Mouse (Mus musculus): ENCODE results near the gene Galns. TPM values are rescaled to one million over a fixed set of nuclear protein-coding genes. Genes with fewer than 3 reads are reported as not detected.
"Not testable (repeated sequence)": the region's sequence is repeated elsewhere in the genome, so short reads cannot be mapped to it uniquely, and the experiment has no call there.

Galns gene
- polyA plus RNA-seq, 1 experiment: 20.4 TPM

GRCm38 (mm10) chr8:122640825-122641224, 29.6 kb upstream of the Galns start:
- Histone ChIP-seq H3K27me3 (ENCODE audit: control insufficient read depth, insufficient read depth, low read length) (no peaks in the 10 kb centered on the region), H3K36me3 (ENCODE audit: control insufficient read depth, insufficient read depth, low read length) (no peaks in the 10 kb centered on the region), H3K4me3 (ENCODE audit: low read depth, low read length) (no peak overlapping the region), H3K27ac (ENCODE audit: insufficient read depth, low read depth, low read length) (no peak overlapping the region), H3K4me1 (ENCODE audit: control insufficient read depth, insufficient read depth, insufficient read length, low read length) (peaks cover 13% of the 10 kb centered on the region)
- TF ChIP-seq POLR2A (IDR thresholded peaks at IDR 0.05; ENCODE audit: low read depth, low read length) (no peak), CTCF (IDR thresholded peaks at IDR 0.05; ENCODE audit: extremely low read depth, insufficient read length, insufficient replicate concordance, low read depth, low read length) (no peak)
- 78% methylated on average over 4 of the region's 4 CpGs for WGBS

DNA sequence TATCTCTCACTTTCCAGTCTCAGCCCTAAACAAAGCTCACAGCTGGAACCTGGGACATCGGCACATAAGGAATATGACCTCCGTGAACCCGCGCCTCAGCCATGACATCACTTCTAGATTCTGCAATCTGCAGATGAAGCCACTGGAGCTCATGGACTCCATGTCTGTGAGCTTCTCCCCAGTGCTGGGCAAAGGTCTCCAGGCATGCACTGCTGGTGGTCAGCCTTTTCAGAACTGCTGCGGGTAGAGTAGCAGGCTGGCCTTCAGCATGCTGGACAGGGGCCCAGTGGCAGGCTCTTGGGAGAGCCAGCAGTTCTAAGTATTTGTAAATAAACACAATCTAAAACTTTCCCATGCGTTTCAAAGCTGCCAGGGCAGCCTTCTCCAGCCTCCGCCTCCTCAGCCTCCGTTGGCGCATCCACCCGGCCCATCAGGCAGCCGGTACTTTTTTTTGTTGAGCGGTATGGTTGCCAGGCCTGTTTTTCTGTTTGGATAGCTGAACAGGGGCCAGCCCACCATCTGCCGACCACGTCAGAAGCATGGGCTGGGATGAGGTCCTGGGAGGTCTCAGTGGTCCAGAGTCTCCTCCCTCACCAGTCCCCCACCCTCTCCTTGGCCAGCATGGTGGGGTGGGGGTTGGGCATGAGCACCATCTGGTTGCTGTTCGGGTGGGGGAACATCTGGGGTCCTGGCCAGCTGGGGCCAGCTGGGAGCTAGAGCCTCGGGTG, 28.4 kb upstream of the Galns start:
- WGBS: 42% methylated on average over 16 of the region's 16 CpGs
- Histone ChIP-seq H3K36me3 (ENCODE audit: control insufficient read depth, insufficient read depth, low read length) (no peaks in the 10 kb centered on the region), H3K4me1 (ENCODE audit: control insufficient read depth, insufficient read depth, insufficient read length, low read length) (peaks cover 22% of the 10 kb centered on the region), H3K27ac (ENCODE audit: insufficient read depth, low read depth, low read length) (no peak overlapping the region), H3K4me3 (ENCODE audit: low read depth, low read length) (no peak overlapping the region), H3K27me3 (ENCODE audit: control insufficient read depth, insufficient read depth, low read length) (no peaks in the 10 kb centered on the region)
- TF ChIP-seq POLR2A (IDR thresholded peaks at IDR 0.05; ENCODE audit: low read depth, low read length) (no peak), CTCF (IDR thresholded peaks at IDR 0.05; ENCODE audit: extremely low read depth, insufficient read length, insufficient replicate concordance, low read depth, low read length) (no peak)

GRCm38 (mm10) chr8:122638601-122639000, 27.3 kb upstream of the Galns start:
- 72% methylated on average over 16 of the region's 16 CpGs for WGBS
- Histone ChIP-seq H3K27me3 (ENCODE audit: control insufficient read depth, insufficient read depth, low read length) (no peaks in the 10 kb centered on the region), H3K27ac (ENCODE audit: insufficient read depth, low read depth, low read length) (no peak overlapping the region), H3K36me3 (ENCODE audit: control insufficient read depth, insufficient read depth, low read length) (no peaks in the 10 kb centered on the region), H3K4me3 (ENCODE audit: low read depth, low read length) (no peak overlapping the region), H3K4me1 (ENCODE audit: control insufficient read depth, insufficient read depth, insufficient read length, low read length) (peaks cover 22% of the 10 kb centered on the region)
- TF ChIP-seq CTCF (IDR thresholded peaks at IDR 0.05; ENCODE audit: extremely low read depth, insufficient read length, insufficient replicate concordance, low read depth, low read length): no peak
- TF ChIP-seq POLR2A (IDR thresholded peaks at IDR 0.05; ENCODE audit: low read depth, low read length): no peak

GRCm38 (mm10) chr8:122637230-122637629, 26.0 kb upstream of the Galns start:
- WGBS: 68% methylated on average over 9 of the region's 9 CpGs
- H3K27me3 ChIP-seq (ENCODE audit: control insufficient read depth, insufficient read depth, low read length): no peaks in the 10 kb centered on the region
- H3K27ac ChIP-seq (ENCODE audit: insufficient read depth, low read depth, low read length): no peak overlapping the region
- TF ChIP-seq CTCF (IDR thresholded peaks at IDR 0.05; ENCODE audit: extremely low read depth, insufficient read length, insufficient replicate concordance, low read depth, low read length) (no peak), POLR2A (IDR thresholded peaks at IDR 0.05; ENCODE audit: low read depth, low read length) (no peak)
- H3K4me3 ChIP-seq (ENCODE audit: low read depth, low read length): no peak overlapping the region
- peaks cover 22% of the 10 kb centered on the region for H3K4me1 ChIP-seq (ENCODE audit: control insufficient read depth, insufficient read depth, insufficient read length, low read length)
- no peaks in the 10 kb centered on the region for H3K36me3 ChIP-seq (ENCODE audit: control insufficient read depth, insufficient read depth, low read length)

DNA sequence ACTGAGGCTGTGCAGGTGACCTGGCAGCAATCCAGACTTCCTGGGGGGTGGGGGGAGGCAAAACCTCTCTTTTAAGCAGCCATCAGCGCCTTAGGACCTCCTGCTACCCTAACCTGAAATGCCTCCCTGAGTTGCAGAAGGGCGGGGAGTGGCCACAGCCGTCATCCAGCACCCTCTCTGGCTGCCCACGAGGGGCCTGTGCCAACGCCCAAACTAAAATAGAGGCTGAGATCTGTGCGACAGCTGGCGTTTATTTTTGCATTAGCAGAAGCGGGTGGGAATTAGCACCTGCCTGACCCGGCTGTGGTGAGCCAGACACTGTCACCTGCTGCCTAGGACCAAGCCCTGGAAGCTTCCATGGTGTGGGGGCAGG, 25.5 kb upstream of the Galns start:
- no peak for TF ChIP-seq CTCF (IDR thresholded peaks at IDR 0.05; ENCODE audit: extremely low read depth, insufficient read length, insufficient replicate concordance, low read depth, low read length)
- no peak for TF ChIP-seq POLR2A (IDR thresholded peaks at IDR 0.05; ENCODE audit: low read depth, low read length)
- peaks cover 22% of the 10 kb centered on the region for H3K4me1 ChIP-seq (ENCODE audit: control insufficient read depth, insufficient read depth, insufficient read length, low read length)
- 17% methylated on average over 9 of the region's 9 CpGs for WGBS
- H3K27me3 ChIP-seq (ENCODE audit: control insufficient read depth, insufficient read depth, low read length): no peaks in the 10 kb centered on the region
- H3K27ac ChIP-seq (ENCODE audit: insufficient read depth, low read depth, low read length): 0 out of 2 replicates have a peak overlapping the region, but pooled peaks have one; percentile 3
- no peak overlapping the region for H3K4me3 ChIP-seq (ENCODE audit: low read depth, low read length)
- no peaks in the 10 kb centered on the region for H3K36me3 ChIP-seq (ENCODE audit: control insufficient read depth, insufficient read depth, low read length)

- 24% methylated on average over 14 of the region's 14 CpGs for WGBS
- 0 out of 2 replicates have a peak overlapping the region, but pooled peaks have one; percentile 11 for H3K27ac ChIP-seq (ENCODE audit: insufficient read depth, low read depth, low read length)
- TF ChIP-seq CTCF (IDR thresholded peaks at IDR 0.05; ENCODE audit: extremely low read depth, insufficient read length, insufficient replicate concordance, low read depth, low read length): no peak
- no peak for TF ChIP-seq POLR2A (IDR thresholded peaks at IDR 0.05; ENCODE audit: low read depth, low read length)
- no peak overlapping the region for H3K4me3 ChIP-seq (ENCODE audit: low read depth, low read length)
- no peaks in the 10 kb centered on the region for H3K27me3 ChIP-seq (ENCODE audit: control insufficient read depth, insufficient read depth, low read length)
- H3K36me3 ChIP-seq (ENCODE audit: control insufficient read depth, insufficient read depth, low read length): no peaks in the 10 kb centered on the region
- peaks cover 22% of the 10 kb centered on the region for H3K4me1 ChIP-seq (ENCODE audit: control insufficient read depth, insufficient read depth, insufficient read length, low read length)
Measured at GRCm38 (mm10) chr8:122635878-122636802, 24.9 kb upstream of the Galns start.

DNA sequence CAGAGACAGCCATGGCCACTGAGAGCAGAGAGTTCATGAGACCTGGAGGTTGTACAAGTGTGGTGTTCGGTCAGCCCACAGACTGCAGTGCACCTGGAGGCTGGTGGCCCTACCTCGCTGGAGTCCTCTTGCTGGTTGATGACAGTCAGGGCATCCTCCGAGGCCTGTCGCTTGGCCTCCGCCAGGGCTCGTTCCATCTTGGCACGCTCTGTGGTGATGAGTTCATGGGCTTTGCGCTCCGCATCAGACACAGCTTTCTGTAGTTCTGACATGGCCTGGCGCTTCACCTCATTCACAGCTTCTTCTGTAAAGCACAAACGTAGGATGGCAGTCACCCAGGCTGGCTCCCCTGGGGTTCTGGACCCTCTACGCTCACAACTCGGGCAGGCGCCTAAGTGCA, 21.9 kb upstream of the Galns start:
- Histone ChIP-seq H3K4me3 (ENCODE audit: low read depth, low read length) (no peak overlapping the region), H3K27me3 (ENCODE audit: control insufficient read depth, insufficient read depth, low read length) (no peaks in the 10 kb centered on the region), H3K27ac (ENCODE audit: insufficient read depth, low read depth, low read length) (no peak overlapping the region), H3K36me3 (ENCODE audit: control insufficient read depth, insufficient read depth, low read length) (no peaks in the 10 kb centered on the region), H3K4me1 (ENCODE audit: control insufficient read depth, insufficient read depth, insufficient read length, low read length) (peaks cover 19% of the 10 kb centered on the region)
- TF ChIP-seq POLR2A (IDR thresholded peaks at IDR 0.05; ENCODE audit: low read depth, low read length) (no peak), CTCF (IDR thresholded peaks at IDR 0.05; ENCODE audit: extremely low read depth, insufficient read length, insufficient replicate concordance, low read depth, low read length) (no peak)
- 96% methylated on average over 14 of the region's 14 CpGs for WGBS

DNA sequence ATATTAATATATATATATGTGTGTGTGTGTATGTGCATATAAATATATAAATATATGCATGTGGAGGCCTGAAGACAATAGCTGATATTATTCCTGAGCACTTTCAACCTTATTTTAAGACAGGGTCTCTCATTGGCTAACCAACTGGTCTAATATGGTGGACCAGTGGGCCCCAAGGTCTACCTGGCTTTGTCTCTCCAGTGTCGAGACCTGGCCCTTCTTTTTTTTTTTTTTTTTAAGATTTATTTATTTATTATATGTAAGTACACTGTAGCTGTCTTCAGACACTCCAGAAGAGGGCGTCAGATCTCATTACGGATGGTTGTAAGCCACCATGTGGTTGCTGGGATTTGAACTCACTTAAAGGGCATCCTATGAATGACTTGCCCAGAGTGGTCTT, 20.9 kb upstream of the Galns start:
- not testable (repeated sequence) for H3K36me3 ChIP-seq (ENCODE audit: control insufficient read depth, insufficient read depth, low read length); H3K27me3 ChIP-seq (ENCODE audit: control insufficient read depth, insufficient read depth, low read length); H3K27ac ChIP-seq (ENCODE audit: insufficient read depth, low read depth, low read length); H3K4me3 ChIP-seq (ENCODE audit: low read depth, low read length)
- 69% methylated on average over 3 of the region's 3 CpGs for WGBS
- H3K4me1 ChIP-seq (ENCODE audit: control insufficient read depth, insufficient read depth, insufficient read length, low read length): peaks cover 19% of the 10 kb centered on the region
